Mouse (Mus musculus) ES-E14 (cell line): ENCODE measurements around the gene Spr. TPM values are rescaled to one million over a fixed set of nuclear protein-coding genes. Genes with fewer than 3 reads are reported as not detected.
A peak's percentile ranks its signal among the peaks of the same experiment; 100 is the strongest.

Experiments used
- DNase-seq: peaks from one replicate; pipeline ENCODE4 v3.0.0-alpha.2; 2013; ENCODE audit warnings: low read depth, low spot score
- H3K27ac ChIP-seq: 2 replicates; pipeline ENCODE4 v1.5.1; 2012; ENCODE audit warnings: low read depth, mild to moderate bottlenecking, low read length, moderate library complexity, mixed read lengths; ENCODE audit not compliant: poor library complexity, insufficient read depth, severe bottlenecking
- H3K36me3 ChIP-seq: 2 replicates; pipeline ENCODE4 v1.6.1; 2012; ENCODE audit warnings: mild to moderate bottlenecking, low read length, moderate library complexity, mixed read lengths; ENCODE audit not compliant: control insufficient read depth, poor library complexity, insufficient read depth, severe bottlenecking
- H3K4me1 ChIP-seq, 2 experiments: fragments of 150-350 bp in 1 of 2; sonication (generic) in 1 of 2; 2 replicates each; pipeline ENCODE4 v1.6.1; 2012; ENCODE audit warnings: low read length in 2 of 2, mild to moderate bottlenecking in 1 of 2, mixed read lengths in 1 of 2; ENCODE audit not compliant: control insufficient read depth in 2 of 2, insufficient read depth in 2 of 2, poor library complexity in 1 of 2
- H3K4me3 ChIP-seq, 2 experiments: fragments of 150-350 bp in 1 of 2; sonication (generic) in 1 of 2; 2 replicates each; pipeline ENCODE4 v1.5.1; 2012; ENCODE audit warnings: low read length in 2 of 2, low read depth in 1 of 2, mild to moderate bottlenecking in 1 of 2, mixed read lengths in 1 of 2; ENCODE audit not compliant: insufficient read depth in 1 of 2, poor library complexity in 1 of 2, severe bottlenecking in 1 of 2
- H3K9ac ChIP-seq: 2 replicates; pipeline ENCODE4 v1.6.1; 2012; ENCODE audit warnings: low read depth, mild to moderate bottlenecking, low read length, mixed read lengths; ENCODE audit not compliant: poor library complexity, insufficient read depth, severe bottlenecking
- H3K9me3 ChIP-seq: fragments of 150-350 bp; sonication (generic); 2 replicates; pipeline ENCODE4 v1.6.1; 2012; ENCODE audit warnings: low read depth, mild to moderate bottlenecking, low read length; ENCODE audit not compliant: control insufficient read depth, insufficient read depth
- CHD2 ChIP-seq: IDR thresholded peaks from 2 replicates; pipeline ENCODE4 v1.6.1; 2014; ENCODE audit warnings: mild to moderate bottlenecking, low read depth, low read length, inconsistent platforms
- HCFC1 ChIP-seq: IDR thresholded peaks from 2 replicates; pipeline ENCODE4 v1.6.1; 2012; ENCODE audit warnings: low read length, inconsistent platforms, borderline replicate concordance; ENCODE audit not compliant: insufficient read depth
- MAFK ChIP-seq: IDR thresholded peaks from 2 replicates; pipeline ENCODE4 v1.6.1; 2014; ENCODE audit warnings: mild to moderate bottlenecking, low read depth, low read length, inconsistent platforms; ENCODE audit not compliant: insufficient read depth
- ZC3H11A ChIP-seq: IDR thresholded peaks from 2 replicates; pipeline ENCODE4 v1.6.1; 2012; ENCODE audit warnings: low read depth, mild to moderate bottlenecking, inconsistent platforms, low read length, borderline replicate concordance
- ZNF384 ChIP-seq: IDR thresholded peaks from 2 replicates; pipeline ENCODE4 v1.6.1; 2012; ENCODE audit warnings: low read depth, low read length, inconsistent platforms
- in situ Hi-C, 2 experiments: fragments of 600-800 bp; cut with MboI; formaldehyde crosslinking; loops; one replicate each; pipeline ENCODE4 v1.15.1; 2025; ENCODE audit warnings: low sequenced_read_pairs in 2 of 2, inconsistent platforms in 1 of 2; ENCODE audit not compliant: unreplicated experiment in 2 of 2
- total RNA-seq: library from RNA; depleted of rRNA; stranded (reverse); fragments of 300-350 nt; gene quantifications from 2 replicates; pipeline ENCODE4 v1.2.3, GENCODE M21; 2012; rRNA removed

The Spr gene
- total RNA-seq, result 75.3 and 83.0 TPM in 2 replicates

GRCm38 (mm10) chr6:85137217-85138035, at the start of gene Spr:
Gene Spr (minus strand): TSS chr6:85137766.
- Histone ChIP-seq H3K4me3 (peak within 1 kb of the TSS; percentile 84 to 95), H3K9me3 (no peaks in the 10 kb centered on the region), H3K4me1 (no peaks in the 10 kb centered on the region), H3K27ac (peak within 1 kb of the TSS; percentile 63), H3K9ac (peak within 1 kb of the TSS; percentile 90), H3K36me3 (peaks cover 10% of the 10 kb centered on the region; the same call in 1 of the 2 replicates)
- in situ Hi-C loops, result loop anchor here in 1 of 2 experiments (25.0 kb wide), 1 partner anchor 100 kb away; no protein-coding TSS in a partner anchor
- TF ChIP-seq ZC3H11A (peak; percentile 33; the same call in 1 of the 2 replicates), ZNF384 (no peak), HCFC1 (0 out of 2 replicates have a peak, but pooled peaks have one; percentile 54)
- peak; percentile 95 for DNase-seq

DNA sequence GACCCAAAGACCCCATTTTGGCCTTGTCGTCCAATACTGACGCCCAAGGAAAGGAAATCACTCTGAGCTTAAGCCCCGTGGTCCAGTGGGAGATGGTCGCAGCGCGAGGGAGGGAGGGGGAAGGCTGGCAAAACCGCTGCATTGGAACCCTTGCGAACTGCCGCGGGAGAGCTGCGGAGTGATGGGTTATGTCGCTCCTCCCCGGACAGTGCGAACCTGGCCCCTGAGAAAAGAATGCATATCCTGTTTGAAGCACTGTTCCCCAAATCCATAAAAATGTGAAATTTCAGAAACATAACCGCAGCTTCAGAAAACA, 49.1 kb upstream of the Spr start:
- TF ChIP-seq HCFC1 (no peak), MAFK (no peak), ZNF384 (no peak), CHD2 (no peak), ZC3H11A (no peak)
- Histone ChIP-seq H3K4me3 (peak overlapping the region; percentile 4 to 62; a peak in 2 of 4 replicates), H3K9me3 (no peaks in the 10 kb centered on the region), H3K36me3 (no peaks in the 10 kb centered on the region), H3K9ac (no peak overlapping the region), H3K4me1 (peaks cover 0 to 2% of the 10 kb centered on the region in 2 experiments; a peak in 1 of 4 replicates), H3K27ac (no peak overlapping the region)
- no peak for DNase-seq
- in situ Hi-C loops, result loop anchor here (25.0 kb wide), 2 partner anchors 599 to 1474 kb away; partner anchors contain the start of genes Vax2 (in 2 of the 2) and Cyp26b1 (in 1 of the 2)

GRCm38 (mm10) chr6:85186033-85186743, 48.6 kb upstream of the Spr start:
- DNase-seq, result no peak
- H3K4me1 ChIP-seq, result peaks cover 0 to 2% of the 10 kb centered on the region in 2 experiments; a peak in 1 of 4 replicates
- H3K27ac ChIP-seq, result no peak overlapping the region
- no peaks in the 10 kb centered on the region for H3K36me3 ChIP-seq
- in situ Hi-C loops, result loop anchor here (25.0 kb wide), 2 partner anchors 599 to 1474 kb away; partner anchors contain the start of genes Vax2 (in 2 of the 2) and Cyp26b1 (in 1 of the 2)
- H3K9ac ChIP-seq, result no peak overlapping the region
- no peaks in the 10 kb centered on the region for H3K9me3 ChIP-seq
- H3K4me3 ChIP-seq, result peak overlapping the region; percentile 55 to 62
- TF ChIP-seq CHD2 (no peak), ZNF384 (no peak), MAFK (no peak), HCFC1 (no peak), ZC3H11A (no peak)

DNA sequence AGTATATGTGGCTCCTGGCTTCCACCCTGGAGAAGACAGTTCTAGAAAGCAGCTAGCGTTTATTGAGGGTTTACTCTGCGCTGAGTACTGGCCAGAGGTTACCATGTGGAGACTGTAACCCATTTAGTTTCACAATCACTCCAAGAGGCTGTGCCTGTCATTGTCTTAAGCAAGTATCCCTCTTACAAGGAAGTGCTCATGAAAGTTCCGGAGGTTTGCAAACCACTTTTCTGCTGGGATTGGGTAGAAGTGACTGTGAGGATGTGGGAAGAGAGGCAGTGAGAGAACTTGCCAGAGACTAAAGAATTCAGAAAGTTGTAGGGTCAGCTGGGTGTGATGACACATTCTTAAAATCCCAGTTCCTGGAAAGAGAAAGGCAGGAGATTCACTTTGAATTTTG, 46.4 kb upstream of the Spr start:
- no peak for TF ChIP-seq MAFK
- TF ChIP-seq ZNF384, result no peak
- no peak for TF ChIP-seq ZC3H11A
- no peak for TF ChIP-seq HCFC1
- TF ChIP-seq CHD2, result no peak

More for the DNA sequence above, 46.4 kb upstream of the Spr start:
- DNase-seq, result no peak
- in situ Hi-C loops, result loop anchor here (25.0 kb wide), 2 partner anchors 597 to 1472 kb away; partner anchors contain the start of genes Vax2 (in 2 of the 2) and Cyp26b1 (in 1 of the 2)
- Histone ChIP-seq H3K9ac (no peak overlapping the region), H3K27ac (no peak overlapping the region), H3K36me3 (no peaks in the 10 kb centered on the region), H3K4me1 (peaks cover 0 to 2% of the 10 kb centered on the region in 2 experiments; a peak in 1 of 4 replicates), H3K4me3 (no peak overlapping the region), H3K9me3 (no peaks in the 10 kb centered on the region)
